Mouse (Mus musculus): ENCODE results near the gene Ramp2.

Ramp2 gene

GRCm38 (mm10) chr11:101235429-101235828 lies 10.4 kb upstream of the Ramp2 start:
- no peak for DNase-seq (ENCODE audit: low read depth)

GRCm38 (mm10) chr11:101236782-101237181 lies 9.0 kb upstream of the Ramp2 start:
- DNase-seq (ENCODE audit: low read depth), result no peak

GRCm38 (mm10) chr11:101238071-101238647 lies 7.7 kb upstream of the Ramp2 start:
- no peak for DNase-seq (ENCODE audit: low read depth)

- DNase-seq (ENCODE audit: low read depth), result no peak
These were observed 757 bp upstream of the Ramp2 start for GRCm38 (mm10) chr11:101245071-101245470.

- no peak for DNase-seq (ENCODE audit: low read depth)
These were observed 829 bp downstream of the Ramp2 start for GRCm38 (mm10) chr11:101246702-101247012.

GRCm38 (mm10) chr11:101247521-101248030 lies 1.7 kb downstream of the Ramp2 start:
- no peak for DNase-seq (ENCODE audit: low read depth)

- DNase-seq (ENCODE audit: low read depth), result no peak
These were observed 2.6 kb downstream of the Ramp2 start for GRCm38 (mm10) chr11:101248258-101248994.

- no peak for DNase-seq (ENCODE audit: low read depth)
These were observed 5.2 kb downstream of the Ramp2 start for GRCm38 (mm10) chr11:101251031-101251430.

GRCm38 (mm10) chr11:101252941-101253340 lies 7.1 kb downstream of the Ramp2 start:
- no peak for DNase-seq (ENCODE audit: low read depth)

- DNase-seq (ENCODE audit: low read depth), result no peak
These were observed 8.0 kb downstream of the Ramp2 start, which contains the start of gene Vps25 for GRCm38 (mm10) chr11:101253613-101254389. Gene Vps25, plus strand, starts transcription at chr11:101253707.

GRCm38 (mm10) chr11:101255826-101256775 lies 10.3 kb downstream of the Ramp2 start:
- no peak for DNase-seq (ENCODE audit: low read depth)

GRCm38 (mm10) chr11:101259261-101259712 lies 13.5 kb downstream of the Ramp2 start:
- DNase-seq (ENCODE audit: low read depth), result no peak

- DNase-seq (ENCODE audit: low read depth), result no peak
These were observed 14.4 kb downstream of the Ramp2 start, which contains the start of gene Wnk4 for GRCm38 (mm10) chr11:101259948-101260825. Gene Wnk4, plus strand, starts transcription at chr11:101260567.

- DNase-seq (ENCODE audit: low read depth), result no peak
These were observed 15.1 kb downstream of the Ramp2 start for GRCm38 (mm10) chr11:101260826-101261380.

- DNase-seq (ENCODE audit: low read depth), result no peak
These were observed 16.6 kb downstream of the Ramp2 start for GRCm38 (mm10) chr11:101262272-101262967.

GRCm38 (mm10) chr11:101263138-101263988 lies 17.5 kb downstream of the Ramp2 start:
- DNase-seq (ENCODE audit: low read depth), result no peak

- DNase-seq (ENCODE audit: low read depth), result no peak
These were observed 18.1 kb downstream of the Ramp2 start for GRCm38 (mm10) chr11:101263989-101264280.

GRCm38 (mm10) chr11:101264954-101265471 lies 19.2 kb downstream of the Ramp2 start:
- DNase-seq (ENCODE audit: low read depth), result no peak

- DNase-seq (ENCODE audit: low read depth), result no peak
These were observed 20.1 kb downstream of the Ramp2 start for GRCm38 (mm10) chr11:101265906-101266305.

All from c-Kit-positive CD71-negative TER-119-negative erythroid progenitor cells, embryonic 14.5 days (primary cell).